Mouse (Mus musculus): ENCODE measurements around the gene Mroh3. TPM values are rescaled to one million over a fixed set of nuclear protein-coding genes. Genes with fewer than 3 reads are reported as not detected.

The Mroh3 gene
- total and polyA plus RNA-seq, 3 experiments, result not detected

DNA sequence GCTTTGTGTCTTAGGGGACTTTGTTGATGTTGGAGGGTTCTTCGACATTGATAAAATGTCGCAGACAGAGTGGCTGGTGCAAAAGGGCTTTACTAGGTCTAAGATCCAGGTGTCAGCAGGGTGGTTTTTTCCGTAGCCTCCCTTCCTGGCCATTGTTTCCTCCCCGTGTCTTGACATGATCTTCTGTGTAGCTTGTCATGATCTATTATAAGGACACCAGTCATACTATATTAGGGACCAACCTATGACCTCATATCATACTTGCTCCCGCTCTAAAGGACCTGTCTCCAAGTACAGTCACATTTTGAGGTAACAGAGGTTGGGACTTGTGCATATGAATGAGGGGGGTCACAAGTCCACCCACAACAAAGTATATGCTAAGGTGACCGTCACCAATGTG is 51.7 kb downstream of the Mroh3 start:
- Histone ChIP-seq H3K9me3 (replicated peaks; ENCODE audit: insufficient read depth, low read length) (no peaks in the 10 kb centered on the region), H3K4me3 (ENCODE audit: control insufficient read depth in 1 of 2, insufficient read depth in 1 of 2, low read depth in 2 of 2, low read length in 2 of 2) (no peak overlapping the region), H3K27ac (ENCODE audit: control insufficient read depth, low read depth, low read length) (no peak overlapping the region), H3K27me3 (ENCODE audit: control insufficient read depth in 1 of 2, insufficient read depth in 2 of 2, low read length in 2 of 2) (no peaks in the 10 kb centered on the region), H3K9ac (ENCODE audit: control insufficient read depth, low read depth, low read length, poor library complexity, severe bottlenecking) (no peak overlapping the region), H3K4me1 (ENCODE audit: control insufficient read depth in 1 of 2, insufficient read depth in 2 of 2, low read length in 2 of 2) (no peaks in the 10 kb centered on the region), H3K79me2 (ENCODE audit: control insufficient read depth, insufficient read depth, low read length, poor library complexity) (no peaks in the 10 kb centered on the region), H3K36me3 (ENCODE audit: control insufficient read depth in 1 of 2, insufficient read depth in 2 of 2, low read length in 2 of 2) (peaks cover 0 to 6% of the 10 kb centered on the region in 2 experiments; a peak in 1 of 4 replicates)
- DNase-seq (ENCODE audit: low read depth, low spot score), result no peak
- TF ChIP-seq ZKSCAN1 (IDR thresholded peaks at IDR 0.05; ENCODE audit: low read depth, low read length), result no peak
- TF ChIP-seq BHLHE40 (IDR thresholded peaks at IDR 0.05; ENCODE audit: borderline replicate concordance, low read depth, low read length), result no peak

DNA sequence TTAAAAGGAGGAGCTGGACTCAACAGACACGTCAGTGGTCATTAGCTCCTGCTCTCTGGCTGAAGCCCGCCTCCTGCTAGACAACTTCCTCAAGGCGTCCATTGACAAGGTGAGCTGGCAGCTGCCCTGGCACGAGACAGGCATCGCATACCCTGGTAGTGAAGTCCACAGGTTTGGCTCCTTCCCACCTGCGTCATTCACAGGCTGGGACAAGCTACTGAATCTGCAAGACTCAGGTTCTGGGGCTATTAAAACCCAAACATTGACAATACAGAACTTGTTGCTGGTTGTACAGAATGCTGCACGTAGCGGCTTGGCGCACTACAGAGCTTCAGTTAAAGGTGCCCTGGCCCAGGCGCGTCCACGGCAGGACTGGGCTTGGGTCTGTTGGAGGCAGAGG is 52.3 kb downstream of the Mroh3 start:
- Histone ChIP-seq H3K79me2 (ENCODE audit: control insufficient read depth, insufficient read depth, low read length, poor library complexity) (no peaks in the 10 kb centered on the region), H3K4me1 (ENCODE audit: control insufficient read depth in 1 of 2, insufficient read depth in 2 of 2, low read length in 2 of 2) (no peaks in the 10 kb centered on the region), H3K9ac (ENCODE audit: control insufficient read depth, low read depth, low read length, poor library complexity, severe bottlenecking) (no peak overlapping the region), H3K9me3 (replicated peaks; ENCODE audit: insufficient read depth, low read length) (no peaks in the 10 kb centered on the region), H3K36me3 (ENCODE audit: control insufficient read depth in 1 of 2, insufficient read depth in 2 of 2, low read length in 2 of 2) (peaks cover 0 to 6% of the 10 kb centered on the region in 2 experiments; a peak in 1 of 4 replicates), H3K27ac (ENCODE audit: control insufficient read depth, low read depth, low read length) (no peak overlapping the region), H3K4me3 (ENCODE audit: control insufficient read depth in 1 of 2, insufficient read depth in 1 of 2, low read depth in 2 of 2, low read length in 2 of 2) (no peak overlapping the region), H3K27me3 (ENCODE audit: control insufficient read depth in 1 of 2, insufficient read depth in 2 of 2, low read length in 2 of 2) (no peaks in the 10 kb centered on the region)
- no peak for DNase-seq (ENCODE audit: low read depth, low spot score)
- TF ChIP-seq ZC3H11A (IDR thresholded peaks at IDR 0.05; ENCODE audit: low read depth, low read length), result no peak
- TF ChIP-seq JUND (IDR thresholded peaks at IDR 0.05; ENCODE audit: low read depth, low read length), result no peak
- no peak for TF ChIP-seq MXI1 (IDR thresholded peaks at IDR 0.05; ENCODE audit: low read depth, low read length)
- no peak for TF ChIP-seq POLR2A (IDR thresholded peaks at IDR 0.05; ENCODE audit: control insufficient read depth in 1 of 2, insufficient read depth in 1 of 2, low read depth in 1 of 2, low read length in 2 of 2, poor library complexity in 1 of 2)
- no peak for TF ChIP-seq SIN3A (IDR thresholded peaks at IDR 0.05; ENCODE audit: low read length)
- TF ChIP-seq ZNF384 (IDR thresholded peaks at IDR 0.05; ENCODE audit: low read depth, low read length), result no peak
- no peak for TF ChIP-seq TCF12 (IDR thresholded peaks at IDR 0.05; ENCODE audit: low read depth, low read length)
- TF ChIP-seq MYB (IDR thresholded peaks at IDR 0.05; ENCODE audit: low read depth, low read length), result no peak

DNA sequence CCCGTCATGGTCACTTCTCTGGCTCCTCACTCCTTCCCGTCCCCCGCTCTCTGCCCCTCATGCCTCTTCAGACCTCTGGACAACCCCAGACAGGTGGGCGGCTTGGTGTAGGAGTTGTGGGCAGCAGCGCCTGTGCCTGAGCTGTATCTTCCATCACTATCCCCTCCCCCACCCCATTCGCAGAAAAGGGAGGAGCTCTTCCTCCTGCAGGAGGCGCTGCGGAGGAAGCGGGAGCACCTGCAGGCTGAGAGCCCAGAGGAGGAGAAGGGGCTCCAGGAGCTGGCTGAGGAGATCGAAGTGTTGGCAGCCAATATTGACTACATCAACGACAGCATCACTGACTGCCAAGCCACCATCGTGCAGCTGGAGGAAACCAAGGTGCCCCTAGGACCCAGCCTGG is 52.8 kb downstream of the Mroh3 start:
- H3K36me3 ChIP-seq (ENCODE audit: control insufficient read depth in 1 of 2, insufficient read depth in 2 of 2, low read length in 2 of 2), result peaks cover 0 to 6% of the 10 kb centered on the region in 2 experiments; a peak in 1 of 4 replicates
- no peak overlapping the region for H3K27ac ChIP-seq (ENCODE audit: control insufficient read depth, low read depth, low read length)
- no peaks in the 10 kb centered on the region for H3K4me1 ChIP-seq (ENCODE audit: control insufficient read depth in 1 of 2, insufficient read depth in 2 of 2, low read length in 2 of 2)
- H3K9ac ChIP-seq (ENCODE audit: control insufficient read depth, low read depth, low read length, poor library complexity, severe bottlenecking), result no peak overlapping the region
- DNase-seq (ENCODE audit: low read depth, low spot score), result no peak
- no peaks in the 10 kb centered on the region for H3K9me3 ChIP-seq (replicated peaks; ENCODE audit: insufficient read depth, low read length)
- no peaks in the 10 kb centered on the region for H3K79me2 ChIP-seq (ENCODE audit: control insufficient read depth, insufficient read depth, low read length, poor library complexity)
- no peaks in the 10 kb centered on the region for H3K27me3 ChIP-seq (ENCODE audit: control insufficient read depth in 1 of 2, insufficient read depth in 2 of 2, low read length in 2 of 2)
- no peak overlapping the region for H3K4me3 ChIP-seq (ENCODE audit: control insufficient read depth in 1 of 2, insufficient read depth in 1 of 2, low read depth in 2 of 2, low read length in 2 of 2)
- no peak for TF ChIP-seq GABPA (IDR thresholded peaks at IDR 0.05; ENCODE audit: low read depth, low read length)
- no peak; a peak in 2 of 6 replicates for TF ChIP-seq CTCF (IDR thresholded peaks at IDR 0.05 in 2 of 3, conservative IDR thresholded peaks at IDR 0.05 in 1 of 3; ENCODE audit: control insufficient read depth in 1 of 3, insufficient read depth in 1 of 3, low read depth in 2 of 3, low read length in 3 of 3, poor library complexity in 1 of 3, severe bottlenecking in 1 of 3)
- no peak for TF ChIP-seq ZNF384 (IDR thresholded peaks at IDR 0.05; ENCODE audit: low read depth, low read length)
- no peak for TF ChIP-seq POLR2AphosphoS5 (IDR thresholded peaks at IDR 0.05; ENCODE audit: borderline replicate concordance, low read depth, low read length)
- no peak for TF ChIP-seq MXI1 (IDR thresholded peaks at IDR 0.05; ENCODE audit: low read depth, low read length)
- no peak for TF ChIP-seq NELFE (IDR thresholded peaks at IDR 0.05; ENCODE audit: low read depth, low read length)
- TF ChIP-seq ZMIZ1 (IDR thresholded peaks at IDR 0.05; ENCODE audit: low read depth, low read length), result no peak
